Mouse (Mus musculus) embryonic fibroblast, embryonic 13.5 days (primary cell): ENCODE data around the gene Il4. TPM values are rescaled to one million over a fixed set of nuclear protein-coding genes. Genes with fewer than 3 reads are reported as not detected.

Source experiments
- H3K27ac ChIP-seq: 2 replicates; pipeline ENCODE4 v1.5.1; 2012; ENCODE audit warnings: low read length, control low read depth, inconsistent platforms; ENCODE audit not compliant: insufficient read depth
- H3K4me1 ChIP-seq: 2 replicates; pipeline ENCODE4 v1.6.1; 2011; ENCODE audit warnings: low read length; ENCODE audit not compliant: control insufficient read depth, insufficient read depth
- H3K4me3 ChIP-seq: 2 replicates; pipeline ENCODE4 v1.5.1; 2011; ENCODE audit warnings: mild to moderate bottlenecking, control low read depth, low read length; ENCODE audit not compliant: insufficient read depth
- CTCF ChIP-seq: IDR thresholded peaks from 2 replicates; pipeline ENCODE4 v1.5.1; 2011; ENCODE audit warnings: mild to moderate bottlenecking, control low read depth, low read length, moderate library complexity, borderline replicate concordance; ENCODE audit not compliant: insufficient read depth
- POLR2A ChIP-seq: IDR thresholded peaks from 2 replicates; pipeline ENCODE4 v1.6.1; 2011; ENCODE audit warnings: low read depth, mild to moderate bottlenecking, control low read depth, low read length, moderate library complexity
- polyA plus RNA-seq: library from polyadenylated mRNA; stranded (reverse); fragments of >200 nt; gene quantifications from 2 replicates; pipeline ENCODE4 v1.2.4, GENCODE M21; 2011; ENCODE audit warnings: low read depth; ENCODE audit not compliant: missing spikeins, insufficient read length

The Il4 gene
- polyA plus RNA-seq, 1 experiment, result not detected

GRCm38 (mm10) chr11:53615575-53615974 lies 2.9 kb downstream of the Il4 start:
- H3K4me3 ChIP-seq, result no peak overlapping the region
- no peaks in the 10 kb centered on the region for H3K4me1 ChIP-seq
- H3K27ac ChIP-seq, result no peak overlapping the region
- TF ChIP-seq CTCF (no peak), POLR2A (no peak)

DNA sequence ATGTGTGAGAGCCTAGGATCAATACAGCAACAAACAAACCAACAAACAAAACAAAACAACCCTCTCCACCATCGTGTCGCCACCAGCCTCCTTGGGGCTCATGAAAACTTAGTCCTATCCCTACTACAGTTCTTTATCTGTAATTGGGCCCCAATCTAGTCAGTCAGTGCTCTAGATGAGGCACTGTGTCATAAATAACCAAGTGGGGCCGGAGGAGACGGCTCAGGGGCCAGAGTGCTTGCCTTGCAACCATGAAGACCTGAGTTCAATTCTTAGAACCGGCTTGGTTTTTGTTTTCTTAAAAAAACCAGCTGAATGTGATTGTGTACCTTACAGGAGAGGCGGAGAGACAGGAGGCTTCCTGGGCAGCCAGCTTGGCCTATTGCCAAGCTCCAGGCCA lies 3.3 kb downstream of the Il4 start:
- no peaks in the 10 kb centered on the region for H3K4me1 ChIP-seq
- no peak for TF ChIP-seq CTCF
- TF ChIP-seq POLR2A, result no peak

GRCm38 (mm10) chr11:53609672-53610071 lies 8.8 kb downstream of the Il4 start:
- Histone ChIP-seq H3K4me1 (no peaks in the 10 kb centered on the region), H3K27ac (no peak overlapping the region), H3K4me3 (no peak overlapping the region)
- TF ChIP-seq CTCF (no peak), POLR2A (no peak)

More for the DNA sequence above, 3.3 kb downstream of the Il4 start:
- H3K4me3 ChIP-seq, result no peak overlapping the region
- no peak overlapping the region for H3K27ac ChIP-seq

- H3K4me1 ChIP-seq, result no peaks in the 10 kb centered on the region
- no peak for TF ChIP-seq POLR2A
- no peak for TF ChIP-seq CTCF
- no peak overlapping the region for H3K4me3 ChIP-seq
- H3K27ac ChIP-seq, result no peak overlapping the region
Measured at GRCm38 (mm10) chr11:53609231-53609630, 9.2 kb downstream of the Il4 start.

- Histone ChIP-seq H3K4me1 (no peaks in the 10 kb centered on the region), H3K27ac (no peak overlapping the region), H3K4me3 (no peak overlapping the region)
- TF ChIP-seq CTCF, result no peak
- no peak for TF ChIP-seq POLR2A
Measured at GRCm38 (mm10) chr11:53605609-53606008, 12.9 kb downstream of the Il4 start.

DNA sequence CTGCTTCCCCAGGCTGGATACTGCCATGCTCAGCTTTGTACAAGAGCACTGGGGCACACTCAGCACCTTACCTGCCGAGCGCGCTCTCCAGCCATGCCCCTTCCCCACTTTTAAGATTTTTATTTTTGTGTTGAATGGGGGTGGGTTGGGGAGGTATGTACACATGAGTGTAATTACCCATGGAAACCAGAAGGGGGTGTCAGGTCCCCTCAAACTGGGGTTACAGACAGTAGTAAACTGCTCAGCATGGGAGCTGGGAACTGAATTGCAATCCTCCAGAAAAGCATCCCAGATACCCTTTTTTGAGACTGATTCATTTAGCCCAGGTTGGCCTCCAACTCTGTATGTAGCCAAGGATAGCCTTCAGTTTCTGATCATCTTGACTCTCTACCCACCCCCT lies 13.5 kb downstream of the Il4 start:
- Histone ChIP-seq H3K4me1 (no peaks in the 10 kb centered on the region), H3K27ac (no peak overlapping the region), H3K4me3 (no peak overlapping the region)
- no peak for TF ChIP-seq POLR2A
- TF ChIP-seq CTCF, result no peak

GRCm38 (mm10) chr11:53591116-53591515 lies 27.4 kb downstream of the Il4 start:
- TF ChIP-seq CTCF, result no peak
- TF ChIP-seq POLR2A, result no peak
- Histone ChIP-seq H3K4me1 (no peaks in the 10 kb centered on the region), H3K27ac (no peak overlapping the region), H3K4me3 (no peak overlapping the region)

DNA sequence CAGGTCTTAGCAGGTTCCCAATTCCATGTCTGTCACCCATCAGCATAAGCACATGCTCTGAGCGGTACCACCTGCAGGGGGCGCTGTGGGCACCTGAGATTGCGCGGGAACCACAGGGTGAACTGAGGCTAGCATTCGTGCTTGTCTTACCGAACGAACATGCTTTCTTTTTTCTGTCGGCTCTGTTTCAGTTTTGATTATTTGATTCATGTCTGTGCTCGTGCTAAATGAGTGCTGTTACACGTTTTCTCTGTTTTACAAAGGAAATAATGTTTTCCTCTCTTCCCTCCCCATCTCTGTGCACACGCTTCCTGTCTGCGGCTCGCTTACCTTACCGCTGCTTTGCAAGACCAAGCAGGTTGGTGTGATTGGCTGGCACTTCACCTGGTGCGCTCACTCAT lies 28.1 kb downstream of the Il4 start:
- H3K27ac ChIP-seq, result no peak overlapping the region
- TF ChIP-seq CTCF (peak; percentile 83), POLR2A (no peak)
- no peak overlapping the region for H3K4me3 ChIP-seq
- H3K4me1 ChIP-seq, result no peaks in the 10 kb centered on the region

DNA sequence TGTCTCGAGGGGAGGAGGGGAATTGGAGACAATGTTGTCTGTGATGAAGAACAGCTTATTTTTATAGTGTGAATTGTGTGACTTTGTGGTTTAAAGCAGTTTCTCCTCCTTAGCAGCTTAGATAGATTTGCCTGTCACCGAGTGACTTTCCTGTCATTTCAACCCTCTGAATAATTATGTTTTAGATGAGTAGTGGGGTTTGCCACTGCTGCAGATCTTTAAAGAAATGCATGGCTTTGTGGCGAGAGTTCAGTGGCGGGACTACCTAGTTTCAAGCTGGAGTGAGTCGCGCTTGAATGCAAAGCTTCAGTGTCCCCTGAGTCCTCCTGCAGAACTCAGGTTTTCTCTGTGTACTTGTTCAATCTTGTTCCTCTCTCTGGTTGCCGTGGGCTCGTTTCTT lies 30.2 kb downstream of the Il4 start:
- H3K4me1 ChIP-seq, result no peaks in the 10 kb centered on the region

DNA sequence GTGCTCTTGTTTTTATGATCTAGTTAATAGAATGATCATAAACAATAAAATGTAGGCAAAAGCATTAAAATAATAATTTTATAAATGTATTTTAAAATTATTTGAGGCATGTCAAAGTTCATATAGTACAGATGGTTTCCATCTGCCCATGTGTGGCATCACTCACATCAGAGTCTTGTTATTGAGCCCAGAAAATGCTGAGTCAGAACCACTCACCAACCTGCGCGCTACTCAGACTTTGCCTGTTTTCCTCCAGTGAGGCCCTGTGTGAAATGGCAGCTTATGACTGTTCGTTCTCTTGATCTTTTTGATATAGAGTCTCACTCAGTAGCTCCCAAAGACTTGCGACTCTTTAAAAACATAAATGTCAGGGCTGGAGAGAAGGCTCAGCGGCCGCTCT lies 33.0 kb downstream of the Il4 start:
- TF ChIP-seq POLR2A (no peak), CTCF (no peak)
- Histone ChIP-seq H3K27ac (no peak overlapping the region), H3K4me1 (no peaks in the 10 kb centered on the region), H3K4me3 (no peak overlapping the region)

More for the DNA sequence above, 30.2 kb downstream of the Il4 start:
- Histone ChIP-seq H3K4me3 (no peak overlapping the region), H3K27ac (no peak overlapping the region)
- TF ChIP-seq CTCF (no peak), POLR2A (no peak)

DNA sequence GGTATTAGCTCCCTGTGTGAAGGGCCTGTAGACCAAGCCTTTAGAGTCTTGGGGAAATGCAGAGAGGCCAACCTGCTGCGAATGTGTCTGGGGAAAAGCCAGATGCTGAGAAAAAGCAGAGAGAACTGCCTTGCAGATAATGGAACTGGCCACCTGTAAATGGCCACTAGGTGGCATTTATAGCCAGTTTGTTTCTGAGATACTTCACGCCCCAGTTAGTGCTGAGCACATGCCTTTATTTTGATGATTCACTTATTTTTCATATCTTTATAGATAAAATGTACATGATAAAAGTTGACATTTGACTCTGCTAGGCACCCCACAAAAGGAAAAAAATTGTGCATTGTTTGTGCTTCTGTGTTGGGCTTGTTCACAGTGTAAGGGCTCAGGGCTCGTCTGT lies 33.6 kb downstream of the Il4 start:
- H3K4me1 ChIP-seq, result no peaks in the 10 kb centered on the region
- TF ChIP-seq CTCF, result no peak
- no peak for TF ChIP-seq POLR2A
- H3K27ac ChIP-seq, result no peak overlapping the region
- H3K4me3 ChIP-seq, result no peak overlapping the region
